Mouse (Mus musculus): ENCODE data around the gene Acmsd. TPM values are rescaled to one million over a fixed set of nuclear protein-coding genes. Genes with fewer than 3 reads are reported as not detected.
A peak's percentile ranks its signal among the peaks of the same experiment; 100 is the strongest.

Gene Acmsd
- polyA plus RNA-seq (2015; fragmentation: Nextera tagmentation; extraction: Ambion mirVana): 2.0 and 3.2 TPM in 2 replicates

DNA sequence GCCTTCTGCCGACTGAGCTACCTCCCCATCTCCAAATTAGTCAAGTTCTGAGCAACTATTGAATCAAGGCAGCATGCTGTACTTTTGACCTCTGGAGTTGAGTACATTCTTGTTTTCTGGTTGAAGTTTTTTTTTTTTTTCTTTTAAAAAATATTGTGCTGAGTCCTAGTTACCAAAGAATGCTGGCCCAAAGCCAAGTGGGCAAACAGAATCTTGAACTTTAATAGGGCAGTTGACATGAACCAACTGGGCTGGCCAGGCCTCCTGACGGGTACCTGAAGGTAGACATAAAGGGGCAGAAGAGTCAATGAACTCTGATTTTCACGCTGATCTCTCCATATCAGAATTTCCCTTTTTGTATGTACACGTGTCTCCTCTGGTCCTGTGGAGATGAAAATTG, at the start of gene Acmsd:
Gene Acmsd, plus strand, starts transcription at position 318 of the 400 bp plus-strand sequence.
- H3K9ac ChIP-seq (replicated peaks; ENCODE audit: low read length): no peak within 1 kb of the TSS
- peaks cover 6% of the 10 kb centered on the region; the same call in 1 of the 2 replicates for H3K9me3 ChIP-seq (ENCODE audit: low read length)
- no peaks in the 10 kb centered on the region for H3K4me1 ChIP-seq (ENCODE audit: insufficient read depth, low read length)
- H3K27me3 ChIP-seq (ENCODE audit: insufficient read depth, low read length): no peaks in the 10 kb centered on the region
- no peak within 1 kb of the TSS for H3K27ac ChIP-seq (ENCODE audit: low read length)
- WGBS: 92% methylated on average over 4 of the region's 4 CpGs
- H3K4me2 ChIP-seq (replicated peaks; ENCODE audit: low read depth, low read length): no peak within 1 kb of the TSS
- no peak within 1 kb of the TSS for H3K4me3 ChIP-seq (ENCODE audit: low read length)
- ATAC-seq (ENCODE audit: low FRiP score, low TSS enrichment): no peak
- H3K36me3 ChIP-seq (ENCODE audit: insufficient read depth, low read length): no peaks in the 10 kb centered on the region

DNA sequence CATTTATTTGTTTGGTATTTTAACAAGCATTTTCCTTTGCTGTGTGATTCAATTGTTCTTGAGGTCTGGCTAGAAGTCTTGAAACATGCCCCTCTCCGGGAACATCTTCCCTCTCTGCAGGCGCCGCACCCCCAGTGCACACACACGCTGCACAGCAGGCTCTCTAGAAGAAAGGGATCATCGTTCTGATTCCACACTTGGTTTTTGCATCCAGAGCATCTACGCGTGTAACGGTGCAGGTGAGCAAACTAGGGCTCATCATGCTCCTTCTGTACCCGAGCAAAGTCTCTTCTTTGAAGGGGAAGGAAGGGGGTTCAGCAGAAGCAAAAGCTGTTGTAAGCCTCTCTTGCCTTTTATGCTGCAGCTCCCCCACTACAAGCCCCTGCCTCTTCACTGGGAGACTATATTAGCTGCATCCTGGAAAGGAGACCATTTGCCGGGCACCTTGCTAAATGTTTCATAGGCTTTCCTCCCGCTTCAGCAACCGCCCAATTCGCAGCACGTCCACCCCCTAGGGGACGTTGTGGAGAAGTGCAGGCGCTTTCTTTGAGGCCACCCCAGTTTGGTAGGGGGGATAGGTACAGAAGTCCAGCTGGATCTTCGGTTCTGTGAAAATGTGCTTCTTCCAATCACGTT, 49.6 kb upstream of the Acmsd start, which contains the start of gene Tmem163:
Gene Tmem163, minus strand, starts transcription at position 51 of the 636 bp plus-strand sequence.
- peak within 1 kb of the TSS; percentile 70 for H3K4me2 ChIP-seq (replicated peaks; ENCODE audit: low read depth, low read length)

DNA sequence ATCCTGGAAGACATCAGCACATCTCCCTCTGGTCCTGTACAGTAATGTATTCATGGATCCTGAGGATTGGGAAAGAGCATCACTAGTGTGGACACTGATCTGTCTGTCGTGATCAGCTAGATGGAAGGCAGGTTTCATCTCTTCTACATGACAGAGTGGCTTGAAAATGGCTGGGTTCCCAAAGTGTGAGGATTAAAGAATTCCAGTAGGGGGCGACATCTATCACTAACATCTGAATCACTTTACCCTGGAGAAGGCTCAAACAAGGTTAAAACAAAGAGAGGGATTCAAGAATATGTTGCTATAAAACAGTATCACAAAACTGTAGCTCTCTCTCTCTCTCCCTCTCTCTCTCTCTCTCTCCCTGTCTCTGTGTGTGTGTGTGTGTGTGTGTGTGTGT, 32.7 kb upstream of the Acmsd start:
- H3K27me3 ChIP-seq (ENCODE audit: insufficient read depth, low read length): no peaks in the 10 kb centered on the region
- no peak overlapping the region for H3K27ac ChIP-seq (ENCODE audit: low read length)
- no peak overlapping the region for H3K4me3 ChIP-seq (ENCODE audit: low read length)
- 29% methylated on average over 2 of the region's 2 CpGs for WGBS
- H3K4me2 ChIP-seq (replicated peaks; ENCODE audit: low read depth, low read length): no peak overlapping the region
- no peaks in the 10 kb centered on the region for H3K36me3 ChIP-seq (ENCODE audit: insufficient read depth, low read length)
- H3K9me3 ChIP-seq (ENCODE audit: low read length): no peaks in the 10 kb centered on the region
- no peak for ATAC-seq (ENCODE audit: low FRiP score, low TSS enrichment)
- H3K4me1 ChIP-seq (ENCODE audit: insufficient read depth, low read length): no peaks in the 10 kb centered on the region
- no peak overlapping the region for H3K9ac ChIP-seq (replicated peaks; ENCODE audit: low read length)

More for the DNA sequence above, 49.6 kb upstream of the Acmsd start, which contains the start of gene Tmem163:
- Histone ChIP-seq H3K4me1 (ENCODE audit: insufficient read depth, low read length) (peaks cover 15% of the 10 kb centered on the region), H3K9ac (replicated peaks; ENCODE audit: low read length) (no peak within 1 kb of the TSS), H3K36me3 (ENCODE audit: insufficient read depth, low read length) (no peaks in the 10 kb centered on the region), H3K27me3 (ENCODE audit: insufficient read depth, low read length) (peaks cover 66% of the 10 kb centered on the region), H3K4me3 (ENCODE audit: low read length) (peak within 1 kb of the TSS; percentile 45; the same call in 1 of the 2 replicates), H3K27ac (ENCODE audit: low read length) (no peak within 1 kb of the TSS), H3K9me3 (ENCODE audit: low read length) (no peaks in the 10 kb centered on the region)
- no peak for ATAC-seq (ENCODE audit: low FRiP score, low TSS enrichment)
- 14% methylated on average over 18 of the region's 18 CpGs for WGBS

DNA sequence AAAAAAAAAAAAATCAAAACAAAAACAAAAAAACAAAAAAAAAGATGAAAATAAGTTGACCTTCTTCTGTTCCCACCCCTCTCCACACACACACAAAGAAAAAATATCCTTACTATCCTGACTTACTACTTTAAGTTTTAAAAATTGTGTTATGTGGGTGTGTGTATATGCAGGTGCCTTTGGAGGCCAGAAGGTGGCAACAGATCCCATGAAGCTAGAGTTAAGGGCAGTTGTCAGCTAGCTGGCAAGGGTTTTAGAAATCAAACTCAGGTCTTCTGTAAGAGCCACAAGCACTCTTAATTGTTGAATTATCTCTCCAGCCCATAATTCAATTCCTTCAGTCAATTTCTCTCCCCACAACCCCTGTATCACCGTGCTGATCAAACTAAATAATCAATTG, 27.0 kb upstream of the Acmsd start:
- H3K4me1 ChIP-seq (ENCODE audit: insufficient read depth, low read length): no peaks in the 10 kb centered on the region
- ATAC-seq (ENCODE audit: low FRiP score, low TSS enrichment): no peak
- H3K36me3 ChIP-seq (ENCODE audit: insufficient read depth, low read length): no peaks in the 10 kb centered on the region
- no peaks in the 10 kb centered on the region for H3K9me3 ChIP-seq (ENCODE audit: low read length)
- no peak overlapping the region for H3K9ac ChIP-seq (replicated peaks; ENCODE audit: low read length)
- H3K27me3 ChIP-seq (ENCODE audit: insufficient read depth, low read length): no peaks in the 10 kb centered on the region
- no peak overlapping the region for H3K27ac ChIP-seq (ENCODE audit: low read length)
- H3K4me2 ChIP-seq (replicated peaks; ENCODE audit: low read depth, low read length): no peak overlapping the region
- WGBS: 80% methylated on average over 1 of the region's 1 CpGs
- no peak overlapping the region for H3K4me3 ChIP-seq (ENCODE audit: low read length)

DNA sequence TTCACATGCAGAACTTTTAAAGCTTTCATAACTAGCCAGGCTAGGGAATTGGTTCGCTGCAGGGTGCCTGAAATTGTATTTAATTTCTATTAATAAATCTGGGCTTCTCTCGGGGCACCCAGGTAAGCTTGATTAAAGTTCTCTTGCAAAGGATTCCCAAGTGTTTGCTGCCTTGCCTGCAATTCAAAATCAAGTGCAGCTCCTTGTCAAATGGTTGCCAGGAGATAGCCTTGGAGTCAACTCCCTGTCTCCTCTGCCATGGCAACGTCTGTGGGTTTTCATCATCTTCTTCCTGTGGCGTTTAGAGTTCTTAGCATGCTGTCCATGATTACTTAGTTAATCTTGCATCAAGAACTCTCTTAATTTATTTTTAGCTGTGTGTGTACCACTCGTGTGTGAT, 22.9 kb upstream of the Acmsd start:
- H3K27ac ChIP-seq (ENCODE audit: low read length): no peak overlapping the region
- WGBS: 78% methylated on average over 5 of the region's 5 CpGs
- no peak overlapping the region for H3K9ac ChIP-seq (replicated peaks; ENCODE audit: low read length)
- no peaks in the 10 kb centered on the region for H3K9me3 ChIP-seq (ENCODE audit: low read length)
- no peaks in the 10 kb centered on the region for H3K36me3 ChIP-seq (ENCODE audit: insufficient read depth, low read length)
- no peaks in the 10 kb centered on the region for H3K27me3 ChIP-seq (ENCODE audit: insufficient read depth, low read length)
- H3K4me2 ChIP-seq (replicated peaks; ENCODE audit: low read depth, low read length): no peak overlapping the region
- no peaks in the 10 kb centered on the region for H3K4me1 ChIP-seq (ENCODE audit: insufficient read depth, low read length)
- ATAC-seq (ENCODE audit: low FRiP score, low TSS enrichment): no peak
- no peak overlapping the region for H3K4me3 ChIP-seq (ENCODE audit: low read length)

DNA sequence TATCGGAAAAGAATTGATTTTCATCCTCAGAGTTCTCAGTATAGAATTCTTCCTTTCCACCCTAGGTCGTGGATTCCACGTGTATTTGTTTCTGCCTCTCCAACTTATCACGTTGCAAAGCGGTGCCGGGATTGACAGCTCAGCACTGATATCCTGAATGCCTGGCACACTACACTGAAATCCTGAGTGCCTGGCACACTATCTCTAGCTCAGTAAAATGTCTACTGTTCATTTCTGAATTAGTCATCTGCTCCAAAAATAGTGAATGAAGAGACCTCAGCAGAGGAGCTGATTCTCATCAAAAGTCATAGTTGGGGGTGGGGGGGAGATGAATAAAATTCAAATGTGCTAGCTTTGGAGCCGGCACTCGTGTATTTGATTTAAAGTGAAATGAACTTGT, 12.8 kb upstream of the Acmsd start:
- H3K9ac ChIP-seq (replicated peaks; ENCODE audit: low read length): no peak overlapping the region
- H3K4me3 ChIP-seq (ENCODE audit: low read length): no peak overlapping the region
- H3K4me1 ChIP-seq (ENCODE audit: insufficient read depth, low read length): no peaks in the 10 kb centered on the region
- no peaks in the 10 kb centered on the region for H3K36me3 ChIP-seq (ENCODE audit: insufficient read depth, low read length)
- 85% methylated on average over 8 of the region's 8 CpGs for WGBS
- no peak overlapping the region for H3K4me2 ChIP-seq (replicated peaks; ENCODE audit: low read depth, low read length)
- no peaks in the 10 kb centered on the region for H3K27me3 ChIP-seq (ENCODE audit: insufficient read depth, low read length)
- H3K27ac ChIP-seq (ENCODE audit: low read length): no peak overlapping the region
- H3K9me3 ChIP-seq (ENCODE audit: low read length): 0 out of 2 replicates have a peak, but pooled peaks cover 3% of the 10 kb centered on the region
- ATAC-seq (ENCODE audit: low FRiP score, low TSS enrichment): no peak

DNA sequence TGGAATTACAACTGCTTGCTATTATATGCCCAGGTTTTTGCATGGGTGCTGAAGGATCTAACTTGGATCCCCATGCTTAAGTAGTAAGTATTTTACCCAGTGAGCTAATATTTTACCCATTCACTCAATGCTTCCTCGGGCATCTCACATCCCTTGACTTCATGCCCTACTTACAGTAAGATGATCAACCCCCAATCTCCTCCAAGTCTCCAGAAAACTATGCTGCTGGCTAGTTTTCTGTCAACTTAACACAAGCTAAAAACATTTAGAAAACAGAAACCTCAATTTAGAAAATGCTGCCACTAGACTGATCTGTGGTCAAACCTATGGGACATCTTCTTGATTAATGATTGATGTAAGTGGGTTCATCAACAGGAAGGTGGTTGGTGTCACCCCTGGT, 10.9 kb upstream of the Acmsd start:
- Histone ChIP-seq H3K4me1 (ENCODE audit: insufficient read depth, low read length) (no peaks in the 10 kb centered on the region), H3K4me3 (ENCODE audit: low read length) (no peak overlapping the region), H3K9ac (replicated peaks; ENCODE audit: low read length) (no peak overlapping the region), H3K27ac (ENCODE audit: low read length) (no peak overlapping the region), H3K4me2 (replicated peaks; ENCODE audit: low read depth, low read length) (no peak overlapping the region), H3K27me3 (ENCODE audit: insufficient read depth, low read length) (no peaks in the 10 kb centered on the region), H3K9me3 (ENCODE audit: low read length) (0 out of 2 replicates have a peak, but pooled peaks cover 3% of the 10 kb centered on the region), H3K36me3 (ENCODE audit: insufficient read depth, low read length) (no peaks in the 10 kb centered on the region)
- ATAC-seq (ENCODE audit: low FRiP score, low TSS enrichment): no peak
- 60% methylated on average over 1 of the region's 1 CpGs for WGBS

DNA sequence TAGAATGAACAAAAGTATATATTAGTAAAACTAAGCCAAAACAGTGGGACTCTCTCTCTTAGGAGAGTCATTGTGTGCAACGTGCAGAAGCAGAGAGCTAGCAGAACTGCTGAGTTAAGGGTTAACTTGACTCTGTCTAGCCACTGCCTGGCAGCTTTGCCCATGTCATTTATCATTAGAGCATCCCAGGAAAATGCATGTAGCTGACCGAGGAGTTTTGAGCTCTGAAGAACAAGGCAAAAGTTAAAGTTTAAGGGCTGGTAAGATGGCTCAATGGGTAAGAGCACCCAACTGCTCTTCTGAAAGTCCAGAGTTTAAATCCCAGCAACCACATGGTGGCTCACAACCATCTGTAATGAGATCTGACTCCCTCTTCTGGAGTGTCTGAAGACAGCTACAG, 5.6 kb upstream of the Acmsd start:
- Histone ChIP-seq H3K9me3 (ENCODE audit: low read length) (peaks cover 3% of the 10 kb centered on the region; the same call in 1 of the 2 replicates), H3K27ac (ENCODE audit: low read length) (no peak overlapping the region), H3K27me3 (ENCODE audit: insufficient read depth, low read length) (no peaks in the 10 kb centered on the region), H3K9ac (replicated peaks; ENCODE audit: low read length) (no peak overlapping the region), H3K4me1 (ENCODE audit: insufficient read depth, low read length) (no peaks in the 10 kb centered on the region), H3K4me3 (ENCODE audit: low read length) (no peak overlapping the region), H3K36me3 (ENCODE audit: insufficient read depth, low read length) (no peaks in the 10 kb centered on the region), H3K4me2 (replicated peaks; ENCODE audit: low read depth, low read length) (no peak overlapping the region)
- peak; percentile 23; the same call in 1 of the 2 replicates for ATAC-seq (ENCODE audit: low FRiP score, low TSS enrichment)
- WGBS: 29% methylated on average over 2 of the region's 2 CpGs

DNA sequence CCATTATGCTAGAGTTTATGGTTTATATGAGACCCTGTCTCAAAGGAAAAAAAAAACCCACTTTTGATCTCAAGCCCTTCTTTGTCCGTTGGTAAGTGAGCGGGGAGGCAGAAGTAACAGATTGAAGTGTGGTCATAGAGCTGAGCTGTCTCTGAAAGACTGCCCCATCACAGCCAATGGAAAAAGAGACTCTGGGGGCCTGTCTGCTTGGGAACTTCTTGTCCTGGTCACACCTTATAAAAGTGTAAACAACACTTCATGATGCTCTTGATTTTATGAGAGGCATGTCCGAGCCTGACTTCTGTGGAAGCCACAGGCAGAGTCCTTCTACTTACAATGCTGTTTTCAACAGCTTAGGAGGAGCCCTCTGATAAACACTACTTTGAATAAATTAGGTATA, 1.9 kb downstream of the Acmsd start:
- Histone ChIP-seq H3K4me3 (ENCODE audit: low read length) (no peak overlapping the region), H3K36me3 (ENCODE audit: insufficient read depth, low read length) (no peaks in the 10 kb centered on the region), H3K4me1 (ENCODE audit: insufficient read depth, low read length) (no peaks in the 10 kb centered on the region), H3K27ac (ENCODE audit: low read length) (no peak overlapping the region), H3K27me3 (ENCODE audit: insufficient read depth, low read length) (no peaks in the 10 kb centered on the region), H3K9me3 (ENCODE audit: low read length) (peaks cover 6% of the 10 kb centered on the region; the same call in 1 of the 2 replicates), H3K4me2 (replicated peaks; ENCODE audit: low read depth, low read length) (no peak overlapping the region), H3K9ac (replicated peaks; ENCODE audit: low read length) (no peak overlapping the region)
- WGBS: 36% methylated on average over 3 of the region's 3 CpGs
- ATAC-seq (ENCODE audit: low FRiP score, low TSS enrichment): no peak

DNA sequence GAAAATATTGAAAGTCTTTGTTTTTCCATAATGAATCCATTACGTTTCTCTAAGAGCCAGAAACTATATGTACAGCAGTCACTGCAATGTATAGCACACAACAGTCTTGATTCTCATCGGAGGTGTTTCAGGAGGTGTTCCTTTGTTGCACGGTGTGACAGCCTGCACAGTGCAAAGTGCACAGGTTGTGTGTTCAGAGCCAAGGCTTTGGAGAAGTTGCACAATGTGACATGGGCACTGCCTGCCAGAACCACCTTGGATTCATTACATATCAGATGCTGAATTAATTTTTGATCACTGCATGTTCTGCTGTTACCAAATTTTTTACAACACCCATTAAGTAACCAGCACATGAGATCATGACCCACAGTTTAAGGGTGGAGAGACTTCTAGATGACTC, 3.2 kb downstream of the Acmsd start:
- ATAC-seq (ENCODE audit: low FRiP score, low TSS enrichment): no peak
- Histone ChIP-seq H3K4me3 (ENCODE audit: low read length) (no peak overlapping the region), H3K36me3 (ENCODE audit: insufficient read depth, low read length) (no peaks in the 10 kb centered on the region), H3K4me1 (ENCODE audit: insufficient read depth, low read length) (no peaks in the 10 kb centered on the region), H3K9ac (replicated peaks; ENCODE audit: low read length) (no peak overlapping the region), H3K27me3 (ENCODE audit: insufficient read depth, low read length) (no peaks in the 10 kb centered on the region), H3K9me3 (ENCODE audit: low read length) (peaks cover 6% of the 10 kb centered on the region; the same call in 1 of the 2 replicates), H3K27ac (ENCODE audit: low read length) (no peak overlapping the region), H3K4me2 (replicated peaks; ENCODE audit: low read depth, low read length) (no peak overlapping the region)
- 91% methylated on average over 3 of the region's 3 CpGs for WGBS

Data from kidney, embryonic 16.5 days (tissue).